Mouse (Mus musculus): ENCODE results near the gene Iqgap1. TPM values are rescaled to one million over a fixed set of nuclear protein-coding genes. Genes with fewer than 3 reads are reported as not detected.
A peak's percentile ranks its signal among the peaks of the same experiment; 100 is the strongest.

Gene Iqgap1
- polyA plus RNA-seq, 1 experiment from 2014 or later, result 19.4 TPM

DNA sequence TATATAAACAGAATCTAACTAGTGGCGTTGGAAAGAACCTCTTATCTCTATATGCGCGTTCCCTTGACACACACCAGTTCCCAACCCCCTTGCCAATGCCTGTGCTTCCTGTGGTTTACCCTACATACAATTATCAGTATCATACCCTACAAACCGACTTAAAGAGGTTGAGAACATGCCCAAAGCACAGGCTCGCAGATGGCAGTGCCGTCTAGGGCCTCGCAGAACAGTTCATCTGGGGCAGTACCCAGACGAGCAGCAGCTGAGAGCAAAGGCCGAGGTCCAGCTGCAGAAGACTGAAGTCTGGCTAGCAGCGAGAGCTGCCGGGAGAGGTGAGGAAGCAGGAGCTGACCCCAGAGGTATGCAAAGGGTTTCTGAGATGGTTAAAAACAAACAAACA is 158.6 kb downstream of the Iqgap1 start:
- Histone ChIP-seq H3K36me3 (0 out of 2 replicates have a peak, but pooled peaks cover 2% of the 10 kb centered on the region), H3K27ac (peak overlapping the region; percentile 80), H3K4me2 (peak overlapping the region; percentile 59), H3K27me3 (replicated peaks) (no peaks in the 10 kb centered on the region), H3K9ac (peak overlapping the region; percentile 37), H3K4me1 (peaks cover 66% of the 10 kb centered on the region), H3K9me3 (replicated peaks) (no peaks in the 10 kb centered on the region), H3K4me3 (peak overlapping the region; percentile 22)
- peak; percentile 80 for ATAC-seq
- WGBS (ENCODE audit: insufficient replicate concordance), result 4% methylated on average over 11 of the region's 11 CpGs

DNA sequence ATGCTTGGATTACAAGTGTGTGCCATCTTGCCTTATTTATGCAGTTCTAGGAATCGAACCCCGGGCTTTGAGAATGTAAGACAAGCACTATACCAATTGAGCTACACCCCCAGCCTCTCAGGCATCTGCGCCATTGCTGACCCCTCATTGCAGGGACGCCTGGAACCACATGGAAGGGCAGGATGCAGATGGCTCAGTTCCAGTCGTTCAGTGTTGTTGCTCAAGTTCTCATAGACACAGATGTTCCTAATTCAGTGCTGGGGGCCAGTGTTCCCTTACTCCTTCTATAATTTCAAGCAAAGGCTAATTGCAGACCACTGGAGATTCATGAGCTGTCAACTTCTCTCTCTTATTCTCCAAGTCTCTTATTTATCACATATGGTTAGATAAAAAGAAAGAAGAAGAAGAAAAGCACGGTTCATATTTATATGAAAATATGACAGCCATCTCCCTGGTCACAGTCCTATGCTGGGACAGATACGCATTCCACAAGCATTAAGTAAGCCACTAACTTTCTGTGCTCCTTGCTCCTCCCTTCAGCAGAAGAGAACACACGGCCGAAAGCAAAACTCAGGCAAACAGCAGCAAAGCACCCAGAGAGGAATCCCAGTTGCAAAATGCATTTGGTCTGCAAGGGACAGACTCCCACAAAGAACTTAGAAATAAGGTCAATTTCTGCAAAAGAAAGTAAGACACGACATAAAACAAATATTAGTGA is 159.4 kb downstream of the Iqgap1 start:
- peak overlapping the region; percentile 59 for H3K4me2 ChIP-seq
- no peaks in the 10 kb centered on the region for H3K9me3 ChIP-seq (replicated peaks)
- H3K4me1 ChIP-seq, result peaks cover 66% of the 10 kb centered on the region
- H3K9ac ChIP-seq, result peak overlapping the region; percentile 37; the same call in 1 of the 2 replicates
- H3K27me3 ChIP-seq (replicated peaks), result no peaks in the 10 kb centered on the region
- peak overlapping the region; percentile 22; the same call in 1 of the 2 replicates for H3K4me3 ChIP-seq
- H3K36me3 ChIP-seq, result 0 out of 2 replicates have a peak, but pooled peaks cover 2% of the 10 kb centered on the region
- ATAC-seq, result no peak
- peak overlapping the region; percentile 80 for H3K27ac ChIP-seq
- WGBS (ENCODE audit: insufficient replicate concordance), result 41% methylated on average over 10 of the region's 10 CpGs

Other genes with a start within 250 kb of the Iqgap1 start
- gene Crtc3, start 137.1 kb downstream of the Iqgap1 start, polyA plus RNA-seq (2016; fragmentation: Nextera tagmentation; extraction: Ambion mirVana), result 7.0 and 7.1 TPM in 2 replicates
- 0.23 and 0.58 TPM in 2 replicates for gene Zscan2, start 34.9 kb upstream of the Iqgap1 start, polyA plus RNA-seq (2016; fragmentation: Nextera tagmentation; extraction: Ambion mirVana)
- gene Wdr73, start 75.3 kb upstream of the Iqgap1 start, polyA plus RNA-seq (2016; fragmentation: Nextera tagmentation; extraction: Ambion mirVana), result 29.1 and 30.3 TPM in 2 replicates
- gene Nmb, start 79.1 kb upstream of the Iqgap1 start, polyA plus RNA-seq (2016; fragmentation: Nextera tagmentation; extraction: Ambion mirVana), result 1.6 and 2.4 TPM in 2 replicates
- gene Sec11a, start 121.8 kb upstream of the Iqgap1 start, polyA plus RNA-seq (2016; fragmentation: Nextera tagmentation; extraction: Ambion mirVana), result 123 and 124 TPM in 2 replicates
- gene Zfp592, start 167.7 kb upstream of the Iqgap1 start, polyA plus RNA-seq (2016; fragmentation: Nextera tagmentation; extraction: Ambion mirVana), result 11.9 and 12.0 TPM in 2 replicates
- 0.11 and 0.14 TPM in 2 replicates for gene Alpk3, start 231.6 kb upstream of the Iqgap1 start, polyA plus RNA-seq (2016; fragmentation: Nextera tagmentation; extraction: Ambion mirVana)